Mouse (Mus musculus) neural tube, embryonic 11.5 days (tissue): ENCODE results near the gene 1700001P01Rik. TPM values are rescaled to one million over a fixed set of nuclear protein-coding genes. Genes with fewer than 3 reads are reported as not detected.

ENCODE experiments used
- ATAC-seq: fragments of 200-750 bp; cut with Nextera tagmentation; 2 replicates; pipeline ENCODE4 v1.8.0; 2017; ENCODE audit warnings: moderate number of reproducible peaks, mild to moderate bottlenecking, moderate TSS enrichment, moderate library complexity; ENCODE audit not compliant: insufficient read depth, low FRiP score, low TSS enrichment
- DNase-seq: peaks from one replicate; pipeline ENCODE4 v3.0.0-alpha.2; 2015; ENCODE audit warnings: low spot score
- H3K27ac ChIP-seq: fragments of 300-500 bp; sonication (generic); 2 replicates; pipeline ENCODE4 v1.5.1; 2014; ENCODE audit warnings: low read depth, mild to moderate bottlenecking, low read length
- H3K27me3 ChIP-seq: fragments of 300-500 bp; sonication (generic); 2 replicates; pipeline ENCODE4 v1.6.1; 2014; ENCODE audit warnings: mild to moderate bottlenecking, low read length, mixed read lengths; ENCODE audit not compliant: control insufficient read depth, insufficient read depth
- H3K36me3 ChIP-seq: fragments of 300-500 bp; sonication (generic); 2 replicates; pipeline ENCODE4 v1.6.1; 2014; ENCODE audit warnings: mild to moderate bottlenecking, low read length, moderate library complexity, mixed read lengths; ENCODE audit not compliant: control insufficient read depth, insufficient read depth
- H3K4me1 ChIP-seq: fragments of 300-500 bp; sonication (generic); 2 replicates; pipeline ENCODE4 v1.6.1; 2014; ENCODE audit warnings: low read length, mixed read lengths; ENCODE audit not compliant: control insufficient read depth, insufficient read depth
- H3K4me2 ChIP-seq: fragments of 300-500 bp; sonication (generic); 2 replicates; pipeline ENCODE4 v1.6.1; 2014; ENCODE audit warnings: low read depth, mild to moderate bottlenecking, moderate library complexity
- H3K4me3 ChIP-seq: fragments of 300-500 bp; sonication (generic); 2 replicates; pipeline ENCODE4 v1.5.1; 2014; ENCODE audit warnings: low read depth, low read length
- H3K9ac ChIP-seq: fragments of 300-500 bp; sonication (generic); 2 replicates; pipeline ENCODE4 v1.6.1; 2014; ENCODE audit warnings: mild to moderate bottlenecking, low read length
- H3K9me3 ChIP-seq: fragments of 300-500 bp; sonication (generic); 2 replicates; pipeline ENCODE4 v1.6.1; 2016; ENCODE audit warnings: low read length; ENCODE audit not compliant: control insufficient read depth
- WGBS: fragments of 180-500 bp; shearing (Covaris S2); extraction: QIAGEN DNeasy Blood & Tissue Kit; methylation state at CpG from one replicate; pipeline ENCODE4 v1.1.7; 2014; 5-methylcytosine and 5-hydroxymethylcytosine counted together
- polyA plus RNA-seq: library from polyadenylated mRNA; unstranded; fragments of >200 nt; fragmentation: Nextera tagmentation; extraction: Ambion mirVana; gene quantifications from 2 replicates; pipeline ENCODE4 v1.2.1, GENCODE M21; 2014

Gene 1700001P01Rik
- polyA plus RNA-seq: not detected in 2 replicates

DNA sequence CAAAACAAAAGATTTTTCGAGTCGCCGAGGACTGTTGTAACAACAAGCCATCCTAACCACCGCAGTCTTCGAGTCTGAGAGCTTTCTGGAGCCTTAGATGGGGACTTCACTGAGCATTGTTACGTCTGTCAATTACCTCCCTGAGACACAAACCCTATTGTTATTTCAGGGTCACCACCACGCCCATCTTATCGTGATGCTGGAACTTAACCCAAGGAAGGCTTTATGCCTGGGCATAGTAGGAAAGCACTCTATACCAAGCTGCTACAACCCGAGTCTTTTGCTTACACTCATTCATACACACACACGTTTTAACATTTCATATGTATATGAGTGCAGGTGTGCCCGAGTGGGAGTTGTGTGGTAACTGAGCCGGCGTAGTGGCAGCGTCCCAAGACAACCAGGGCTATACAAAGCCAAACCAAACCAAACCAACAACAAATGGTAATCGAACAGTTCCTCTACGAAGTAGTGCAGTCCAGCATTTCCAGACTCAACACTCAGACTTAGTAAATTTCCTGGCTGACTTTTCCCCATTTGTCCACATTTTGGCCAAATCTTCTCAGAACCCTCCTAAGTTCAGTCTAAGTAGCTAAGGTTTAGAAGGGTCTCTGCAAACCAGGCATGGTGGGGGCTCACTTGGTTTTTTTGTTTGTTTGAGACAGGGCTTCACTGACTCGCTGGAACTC, at the start of gene 1700001P01Rik:
Gene 1700001P01Rik (minus strand): TSS at position 111 of the 689 bp plus-strand sequence.
- Histone ChIP-seq H3K36me3 (peaks cover 31% of the 10 kb centered on the region), H3K27me3 (no peaks in the 10 kb centered on the region), H3K9me3 (no peaks in the 10 kb centered on the region), H3K9ac (no peak within 1 kb of the TSS), H3K4me2 (no peak within 1 kb of the TSS), H3K4me1 (peaks cover 12% of the 10 kb centered on the region), H3K27ac (no peak within 1 kb of the TSS), H3K4me3 (no peak within 1 kb of the TSS)
- 51% methylated on average over 17 of the region's 17 CpGs for WGBS
- DNase-seq (no peak), ATAC-seq (no peak)

DNA sequence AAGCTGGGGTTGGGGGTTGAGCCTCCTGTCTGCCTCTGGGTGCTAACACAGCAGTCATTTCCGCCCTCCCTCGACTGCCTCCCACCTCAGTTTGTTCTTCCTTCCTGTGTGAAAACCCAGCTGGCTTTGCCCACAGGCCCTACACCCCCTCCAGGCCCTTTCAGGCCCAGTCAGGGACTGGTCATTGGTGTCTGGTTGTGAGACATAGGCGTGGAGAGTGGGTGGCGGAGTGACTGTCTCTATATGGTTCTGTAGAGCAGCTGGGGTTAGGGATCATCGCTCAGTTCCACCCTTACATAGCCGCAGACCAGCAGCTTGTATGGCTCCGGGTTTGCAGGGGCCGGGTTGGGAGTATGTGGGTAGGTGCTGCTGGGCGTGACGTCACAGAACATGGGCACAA, 49.6 kb upstream of the 1700001P01Rik start:
- Histone ChIP-seq H3K4me3 (no peak overlapping the region), H3K27me3 (no peaks in the 10 kb centered on the region), H3K9me3 (no peaks in the 10 kb centered on the region), H3K27ac (no peak overlapping the region), H3K4me2 (no peak overlapping the region), H3K4me1 (no peaks in the 10 kb centered on the region), H3K9ac (no peak overlapping the region), H3K36me3 (peaks cover 2% of the 10 kb centered on the region; the same call in 1 of the 2 replicates)
- 81% methylated on average over 10 of the region's 10 CpGs for WGBS
- ATAC-seq (no peak), DNase-seq (no peak)

DNA sequence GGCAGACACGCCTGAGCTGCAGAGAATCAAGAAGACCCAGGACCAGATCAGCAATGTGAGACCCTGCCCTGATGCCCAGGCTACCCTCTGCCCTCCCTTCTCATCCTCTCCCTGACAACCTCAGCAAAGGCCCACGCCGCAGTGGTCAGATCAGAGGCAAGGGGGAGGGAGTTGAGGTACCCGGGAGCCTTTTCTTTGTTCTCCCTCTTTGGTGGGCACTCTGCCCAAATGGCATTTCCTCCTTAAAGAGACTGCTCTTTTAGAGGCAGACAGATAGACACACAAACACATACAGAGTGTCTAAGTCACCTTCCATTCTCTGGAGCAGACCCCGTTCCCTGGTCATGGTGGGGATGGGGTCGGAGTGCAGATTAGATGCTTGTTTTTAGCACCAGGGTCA, 49.2 kb upstream of the 1700001P01Rik start:
- no peak for ATAC-seq
- Histone ChIP-seq H3K9me3 (no peaks in the 10 kb centered on the region), H3K27me3 (no peaks in the 10 kb centered on the region), H3K4me1 (no peaks in the 10 kb centered on the region), H3K36me3 (peaks cover 2% of the 10 kb centered on the region; the same call in 1 of the 2 replicates), H3K4me2 (no peak overlapping the region), H3K27ac (no peak overlapping the region), H3K9ac (no peak overlapping the region), H3K4me3 (no peak overlapping the region)
- 73% methylated on average over 6 of the region's 6 CpGs for WGBS
- DNase-seq: no peak

DNA sequence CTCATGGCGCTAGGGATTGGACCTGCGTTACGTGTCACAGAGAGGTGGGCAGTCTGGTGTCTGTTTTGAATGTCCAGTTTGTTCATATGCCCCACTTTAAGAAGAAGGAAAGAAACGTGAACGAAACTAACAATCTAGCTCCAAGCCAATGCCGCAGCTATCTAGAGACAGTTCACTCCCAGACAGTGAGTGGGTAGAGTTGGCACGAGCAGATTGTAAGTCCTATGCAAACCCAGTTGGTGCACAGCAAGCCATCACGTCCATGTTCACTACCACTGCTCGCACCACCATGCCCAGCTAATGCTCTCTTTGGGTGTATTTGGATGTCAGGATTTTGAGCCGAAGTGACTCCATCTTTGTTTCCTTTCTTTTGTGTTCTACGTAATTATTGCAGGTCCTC, 48.5 kb upstream of the 1700001P01Rik start:
- no peak overlapping the region for H3K4me2 ChIP-seq
- peaks cover 2% of the 10 kb centered on the region; the same call in 1 of the 2 replicates for H3K36me3 ChIP-seq
- no peak overlapping the region for H3K4me3 ChIP-seq
- no peak overlapping the region for H3K27ac ChIP-seq
- no peak for ATAC-seq
- DNase-seq: no peak
- no peaks in the 10 kb centered on the region for H3K9me3 ChIP-seq
- WGBS: 96% methylated on average over 11 of the region's 11 CpGs
- H3K27me3 ChIP-seq: no peaks in the 10 kb centered on the region
- H3K9ac ChIP-seq: no peak overlapping the region
- no peaks in the 10 kb centered on the region for H3K4me1 ChIP-seq

DNA sequence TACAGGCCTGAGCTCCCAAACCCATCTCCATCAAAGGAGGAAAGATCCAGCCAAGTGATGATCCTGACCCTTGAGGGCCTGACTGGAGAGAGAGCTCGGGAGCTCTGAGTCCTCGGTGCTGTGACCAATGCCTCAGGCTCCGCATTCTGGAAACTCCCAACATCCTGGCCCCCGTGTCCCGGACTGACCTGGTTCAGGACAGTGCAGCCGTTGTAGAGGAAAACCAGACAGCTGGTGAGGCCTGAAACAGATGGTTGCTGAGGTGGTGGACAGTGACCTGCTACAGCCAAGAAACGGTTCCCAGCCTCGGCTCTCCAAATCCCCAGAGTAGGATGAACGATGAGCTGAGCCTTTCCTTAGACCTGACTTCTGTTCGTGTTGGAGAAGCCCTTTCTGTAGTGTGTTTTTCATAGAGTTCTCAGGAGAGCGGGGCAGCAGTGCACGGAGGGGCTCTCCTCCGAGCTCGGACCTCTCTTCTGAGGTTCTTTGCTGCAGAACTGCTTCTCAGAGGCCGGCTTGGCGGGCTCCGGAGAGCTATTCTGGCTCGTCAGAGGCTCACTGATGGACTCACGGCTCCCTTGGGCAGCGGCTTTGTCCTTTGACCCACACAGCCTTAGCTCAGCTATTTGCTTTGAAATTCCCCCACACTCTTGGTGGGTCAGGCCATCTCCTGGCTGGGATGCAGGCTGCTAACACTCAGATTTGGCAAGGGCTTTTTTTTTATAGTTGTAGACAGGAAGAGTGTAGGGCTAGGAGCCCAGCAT, 47.3 kb upstream of the 1700001P01Rik start:
- Histone ChIP-seq H3K9ac (no peak overlapping the region; the same call in 1 of the 2 replicates), H3K4me2 (no peak overlapping the region), H3K27ac (no peak overlapping the region), H3K27me3 (no peaks in the 10 kb centered on the region), H3K9me3 (no peaks in the 10 kb centered on the region), H3K4me3 (no peak overlapping the region), H3K4me1 (peaks cover 10% of the 10 kb centered on the region), H3K36me3 (peaks cover 2% of the 10 kb centered on the region; the same call in 1 of the 2 replicates)
- DNase-seq: no peak
- WGBS: 79% methylated on average over 20 of the region's 20 CpGs
- no peak for ATAC-seq

DNA sequence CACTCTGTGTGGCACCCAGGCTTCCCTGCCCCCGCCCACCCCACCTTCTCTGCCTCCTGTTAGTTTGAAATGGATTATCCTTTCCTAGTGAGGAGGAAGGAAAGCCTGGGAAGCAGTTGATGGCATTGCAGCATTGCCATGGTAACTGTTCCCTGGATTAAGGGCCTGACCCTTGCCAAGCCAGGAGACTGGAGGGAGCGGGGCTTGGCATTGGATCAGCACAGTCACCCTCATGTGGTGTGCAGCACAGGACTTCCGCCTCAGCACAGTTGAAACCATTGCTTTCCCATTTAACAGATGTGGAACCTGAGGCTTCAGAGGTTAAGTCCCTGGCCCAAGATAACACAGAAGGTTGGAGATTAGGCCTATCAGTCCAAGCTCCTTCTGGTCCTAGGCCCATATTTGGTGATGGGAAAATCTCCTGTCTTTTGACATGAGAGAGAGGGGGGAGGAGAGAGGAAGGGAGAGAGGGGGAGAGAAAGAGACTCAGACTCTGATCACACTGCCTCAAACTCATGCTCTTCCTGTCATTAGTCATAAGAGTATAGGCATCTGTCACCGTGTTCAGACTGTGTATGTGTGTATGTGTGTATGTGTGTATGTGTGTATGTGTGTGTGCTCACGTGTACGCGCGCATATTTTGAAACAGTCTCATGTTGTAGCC, 45.8 kb upstream of the 1700001P01Rik start:
- ATAC-seq (no peak), DNase-seq (no peak)
- Histone ChIP-seq H3K9me3 (no peaks in the 10 kb centered on the region), H3K27ac (no peak overlapping the region), H3K36me3 (peaks cover 2% of the 10 kb centered on the region; the same call in 1 of the 2 replicates), H3K9ac (no peak overlapping the region), H3K4me2 (no peak overlapping the region), H3K4me1 (peaks cover 18% of the 10 kb centered on the region), H3K4me3 (no peak overlapping the region), H3K27me3 (no peaks in the 10 kb centered on the region)
- WGBS: 97% methylated on average over 8 of the region's 8 CpGs

DNA sequence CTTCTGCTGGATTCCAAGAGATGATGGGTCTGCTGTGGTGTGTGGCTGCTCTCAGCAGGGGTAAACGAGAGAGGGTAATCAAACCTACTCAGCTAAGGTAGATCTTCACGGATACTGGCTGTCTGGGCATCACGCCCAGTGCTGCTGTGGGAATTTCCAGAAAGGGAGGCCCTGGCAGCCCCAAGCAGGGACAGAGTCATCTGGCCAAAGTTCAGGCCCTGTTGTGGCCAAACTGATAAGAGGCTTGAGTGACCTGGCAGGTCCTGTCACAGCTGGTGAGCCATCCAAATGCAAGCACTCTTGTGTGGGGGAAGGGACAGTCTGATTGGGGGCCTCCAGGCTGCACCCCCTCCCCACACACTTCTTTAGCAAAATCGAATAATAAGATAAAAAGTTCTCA, 45.1 kb upstream of the 1700001P01Rik start:
- H3K36me3 ChIP-seq: peaks cover 2% of the 10 kb centered on the region; the same call in 1 of the 2 replicates
- no peak overlapping the region for H3K9ac ChIP-seq
- H3K4me2 ChIP-seq: no peak overlapping the region
- no peaks in the 10 kb centered on the region for H3K9me3 ChIP-seq
- DNase-seq (no peak), ATAC-seq (no peak)
- WGBS: 75% methylated on average over 4 of the region's 4 CpGs
- H3K4me1 ChIP-seq: peaks cover 18% of the 10 kb centered on the region
- H3K27me3 ChIP-seq: no peaks in the 10 kb centered on the region
- H3K27ac ChIP-seq: no peak overlapping the region
- no peak overlapping the region for H3K4me3 ChIP-seq

DNA sequence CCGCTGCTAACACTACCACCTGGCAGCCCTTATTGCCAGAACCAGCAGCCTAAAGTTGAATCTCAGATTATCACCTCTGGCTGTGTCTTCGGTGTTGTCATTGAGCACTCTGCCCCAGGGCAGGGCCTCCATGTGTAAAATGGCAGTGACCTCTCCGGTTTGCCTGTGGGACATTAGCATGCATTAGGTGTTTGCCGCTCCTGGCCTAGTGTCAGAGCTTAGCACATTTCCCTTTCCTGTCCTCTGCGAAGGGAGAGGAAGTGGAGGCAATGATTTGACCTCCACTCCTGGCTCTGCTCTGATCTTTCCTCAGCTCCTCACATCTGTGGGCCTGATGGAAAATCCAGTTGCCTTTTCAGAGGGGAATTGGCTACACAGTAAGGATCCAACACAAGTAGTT, 44.2 kb upstream of the 1700001P01Rik start:
- Histone ChIP-seq H3K4me1 (peaks cover 21% of the 10 kb centered on the region), H3K4me3 (no peak overlapping the region), H3K9ac (no peak overlapping the region), H3K27me3 (no peaks in the 10 kb centered on the region), H3K36me3 (no peaks in the 10 kb centered on the region; the same call in 1 of the 2 replicates), H3K27ac (no peak overlapping the region), H3K4me2 (no peak overlapping the region), H3K9me3 (no peaks in the 10 kb centered on the region)
- 72% methylated on average over 5 of the region's 5 CpGs for WGBS
- ATAC-seq (no peak), DNase-seq (no peak)
